Mouse (Mus musculus): ENCODE measurements around the gene Paqr8. TPM values are rescaled to one million over a fixed set of nuclear protein-coding genes. Genes with fewer than 3 reads are reported as not detected.
A peak's percentile ranks its signal among the peaks of the same experiment; 100 is the strongest.

Gene Paqr8
- polyA plus RNA-seq, 1 experiment from 2014 or later = 23.7 TPM

DNA sequence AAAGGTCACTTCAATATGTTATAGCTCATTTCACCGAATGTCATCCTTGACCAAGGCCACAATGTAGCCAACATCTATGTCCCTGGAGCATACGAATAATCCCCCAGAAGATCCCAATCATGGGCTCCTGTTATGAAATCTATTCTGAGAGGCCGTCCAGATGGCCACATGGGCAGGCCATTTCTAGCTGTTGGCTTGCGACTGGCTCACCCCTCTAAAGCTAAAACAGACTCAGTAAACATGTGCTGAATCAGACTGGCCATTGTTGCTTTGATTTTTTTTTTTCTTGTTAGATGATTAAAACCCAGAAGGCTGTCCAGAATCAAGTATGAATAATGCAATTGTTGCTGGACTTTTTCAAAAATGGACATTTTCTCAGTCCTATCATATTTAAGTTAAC lies 7.3 kb upstream of the Paqr8 start:
- H3K9me3 ChIP-seq = no peaks in the 10 kb centered on the region
- H3K27me3 ChIP-seq (replicated peaks) = no peaks in the 10 kb centered on the region

DNA sequence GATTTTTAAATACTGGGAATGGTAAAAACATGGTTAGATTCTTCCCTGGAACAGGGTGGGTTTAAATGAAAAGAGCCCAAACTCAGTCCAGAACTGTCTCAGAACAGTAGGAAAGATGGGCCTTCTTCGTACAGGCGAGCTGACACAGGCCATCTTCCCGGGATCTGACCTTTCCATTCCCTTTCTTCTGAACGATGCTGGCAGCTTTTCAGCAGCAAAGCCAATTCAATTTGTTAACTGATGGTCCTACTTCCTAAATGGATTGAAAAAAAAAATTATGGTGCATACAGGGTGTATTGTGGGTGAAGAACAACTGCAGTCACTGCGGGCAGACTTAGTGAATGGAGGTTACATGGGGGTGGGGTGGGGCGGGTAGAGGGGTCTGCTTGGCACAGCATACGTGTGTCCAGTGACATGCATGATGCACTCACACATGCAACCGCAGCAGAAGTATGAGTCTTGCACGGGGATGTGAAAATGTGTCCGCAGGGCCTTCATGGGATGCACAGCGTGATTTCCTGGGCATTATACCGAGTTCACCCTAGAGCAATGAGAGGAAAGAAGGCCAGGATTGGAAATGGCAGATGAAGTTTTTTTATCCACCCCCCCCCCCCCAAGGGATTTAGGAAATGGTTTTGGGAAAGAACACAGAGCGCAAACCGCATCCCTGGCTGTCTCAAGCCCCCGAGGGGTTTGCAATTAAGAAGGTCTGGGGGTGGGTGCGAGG lies 566 bp upstream of the Paqr8 start:
- H3K36me3 ChIP-seq (replicated peaks) = no peaks in the 10 kb centered on the region
- WGBS = 19% methylated on average over 16 of the region's 16 CpGs
- H3K27me3 ChIP-seq (replicated peaks) = no peaks in the 10 kb centered on the region; the same call in 1 of the 2 replicates
- peak; percentile 40 for ATAC-seq (replicated peaks)
- peak overlapping the region; percentile 85 for H3K27ac ChIP-seq
- no peaks in the 10 kb centered on the region for H3K9me3 ChIP-seq
- peak overlapping the region; percentile 79 for H3K4me2 ChIP-seq
- H3K9ac ChIP-seq = peak overlapping the region; percentile 74
- H3K4me1 ChIP-seq = peaks cover 13% of the 10 kb centered on the region
- H3K4me3 ChIP-seq = peak overlapping the region; percentile 84

More for the DNA sequence above, 7.3 kb upstream of the Paqr8 start:
- ATAC-seq (replicated peaks) = no peak
- no peak overlapping the region for H3K4me3 ChIP-seq
- H3K4me2 ChIP-seq = no peak overlapping the region
- 92% methylated on average over 4 of the region's 4 CpGs for WGBS
- H3K27ac ChIP-seq = no peak overlapping the region
- no peaks in the 10 kb centered on the region for H3K4me1 ChIP-seq
- no peak overlapping the region for H3K9ac ChIP-seq
- H3K36me3 ChIP-seq (replicated peaks) = no peaks in the 10 kb centered on the region

DNA sequence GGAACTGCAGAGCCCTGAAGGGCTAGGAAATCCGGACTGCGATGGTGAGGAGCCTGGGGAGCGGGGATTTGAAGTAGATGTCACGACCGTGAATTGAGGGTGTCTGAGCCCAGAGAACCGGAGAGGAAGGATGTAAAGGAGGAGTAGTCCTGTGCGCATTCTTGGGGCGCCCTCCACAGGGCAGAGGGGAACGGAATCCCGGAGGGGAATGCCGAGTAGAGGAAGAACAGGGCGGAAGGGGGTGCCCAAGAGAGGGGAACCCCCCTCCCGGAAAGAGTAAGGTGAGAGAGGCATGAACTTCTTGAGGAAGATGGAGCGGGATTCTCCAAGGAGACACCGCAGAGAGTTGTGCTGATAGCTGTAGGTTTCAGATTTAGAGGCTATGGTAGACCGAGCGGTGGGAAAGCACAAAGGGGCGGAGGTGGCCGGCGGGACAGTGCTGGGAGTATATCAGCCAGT lies 564 bp downstream of the Paqr8 start:
- ATAC-seq (replicated peaks) = peak; percentile 87
- Histone ChIP-seq H3K4me3 (peak overlapping the region; percentile 84), H3K36me3 (replicated peaks) (no peaks in the 10 kb centered on the region), H3K27ac (peak overlapping the region; percentile 85), H3K4me1 (peaks cover 13% of the 10 kb centered on the region), H3K9ac (peak overlapping the region; percentile 74), H3K9me3 (no peaks in the 10 kb centered on the region), H3K27me3 (replicated peaks) (no peaks in the 10 kb centered on the region; the same call in 1 of the 2 replicates), H3K4me2 (peak overlapping the region; percentile 79)
- WGBS = under 1% methylated on average over 20 of the region's 20 CpGs

DNA sequence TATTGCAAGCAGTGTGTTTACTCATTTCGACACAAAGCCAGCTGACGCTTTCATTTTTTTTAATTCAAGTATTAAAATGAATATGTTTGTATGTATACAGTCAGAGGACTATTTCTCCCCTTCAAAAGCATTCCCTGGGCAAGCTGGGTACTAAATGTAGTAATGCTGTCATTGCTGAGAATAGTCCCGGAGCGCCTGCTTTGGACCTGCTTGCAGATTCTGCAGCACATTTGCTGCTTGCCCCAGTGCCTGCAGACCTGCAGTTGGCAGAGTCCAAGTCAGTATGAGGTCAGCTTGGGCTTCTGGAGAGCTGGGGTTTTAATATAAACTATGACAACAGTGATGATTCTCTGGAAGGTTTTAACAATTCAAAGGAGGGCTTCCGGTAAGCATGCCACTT lies 2.7 kb downstream of the Paqr8 start:
- 84% methylated on average over 5 of the region's 5 CpGs for WGBS
- no peak overlapping the region for H3K27ac ChIP-seq
- H3K9ac ChIP-seq = no peak overlapping the region

DNA sequence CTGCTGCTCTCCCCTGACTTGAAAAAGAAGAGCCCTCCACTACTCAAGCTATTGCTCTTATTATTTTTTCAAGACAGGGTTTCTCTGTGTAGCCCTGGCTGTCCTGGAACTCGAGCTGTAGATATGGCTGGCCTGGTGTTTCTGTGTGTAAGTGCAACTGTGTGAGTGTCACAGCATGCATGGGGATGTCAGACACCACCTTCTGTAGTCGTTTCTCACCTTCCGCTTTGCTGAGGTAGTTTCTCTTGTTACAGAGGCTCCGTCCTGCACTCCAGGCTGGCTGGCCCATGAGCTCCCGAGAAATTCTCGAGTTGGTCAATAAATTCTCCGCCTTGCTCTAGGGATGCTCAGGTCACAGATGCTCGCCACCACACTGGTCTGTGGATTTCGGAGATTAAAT lies 8.0 kb downstream of the Paqr8 start:
- no peaks in the 10 kb centered on the region for H3K36me3 ChIP-seq (replicated peaks)
- WGBS = 80% methylated on average over 9 of the region's 9 CpGs
- no peak overlapping the region for H3K4me2 ChIP-seq
- H3K9me3 ChIP-seq = no peaks in the 10 kb centered on the region
- no peak for ATAC-seq (replicated peaks)
- H3K4me1 ChIP-seq = no peaks in the 10 kb centered on the region
- H3K4me3 ChIP-seq = no peak overlapping the region
- no peaks in the 10 kb centered on the region for H3K27me3 ChIP-seq (replicated peaks)
- no peak overlapping the region for H3K27ac ChIP-seq
- H3K9ac ChIP-seq = no peak overlapping the region

More for the DNA sequence above, 2.7 kb downstream of the Paqr8 start:
- no peaks in the 10 kb centered on the region for H3K36me3 ChIP-seq (replicated peaks)
- H3K27me3 ChIP-seq (replicated peaks) = no peaks in the 10 kb centered on the region; the same call in 1 of the 2 replicates
- ATAC-seq (replicated peaks) = no peak
- H3K4me3 ChIP-seq = no peak overlapping the region
- H3K9me3 ChIP-seq = no peaks in the 10 kb centered on the region
- H3K4me1 ChIP-seq = peaks cover 13% of the 10 kb centered on the region
- H3K4me2 ChIP-seq = peak overlapping the region; percentile 20

DNA sequence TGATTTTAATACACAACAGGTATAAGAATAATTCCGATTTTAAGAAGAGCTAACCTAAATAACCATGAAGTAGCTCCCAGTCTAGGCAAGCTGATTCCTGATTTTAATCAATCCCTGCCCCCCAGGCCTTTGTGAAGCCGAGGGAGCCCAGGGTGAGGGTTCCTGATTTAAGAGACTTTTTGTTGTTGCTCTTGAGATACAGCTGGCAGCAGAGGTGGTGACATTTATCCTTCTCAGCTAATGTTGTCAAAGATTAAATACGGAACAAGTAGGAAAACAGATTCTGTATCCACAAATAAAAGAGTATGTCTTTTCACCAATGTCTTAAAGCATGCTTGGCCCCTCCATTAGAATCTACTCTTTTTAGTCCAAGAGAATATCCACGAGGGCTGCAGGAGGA lies 9.9 kb downstream of the Paqr8 start:
- H3K27ac ChIP-seq = no peak overlapping the region
- 44% methylated on average over 4 of the region's 4 CpGs for WGBS
- H3K4me2 ChIP-seq = no peak overlapping the region

DNA sequence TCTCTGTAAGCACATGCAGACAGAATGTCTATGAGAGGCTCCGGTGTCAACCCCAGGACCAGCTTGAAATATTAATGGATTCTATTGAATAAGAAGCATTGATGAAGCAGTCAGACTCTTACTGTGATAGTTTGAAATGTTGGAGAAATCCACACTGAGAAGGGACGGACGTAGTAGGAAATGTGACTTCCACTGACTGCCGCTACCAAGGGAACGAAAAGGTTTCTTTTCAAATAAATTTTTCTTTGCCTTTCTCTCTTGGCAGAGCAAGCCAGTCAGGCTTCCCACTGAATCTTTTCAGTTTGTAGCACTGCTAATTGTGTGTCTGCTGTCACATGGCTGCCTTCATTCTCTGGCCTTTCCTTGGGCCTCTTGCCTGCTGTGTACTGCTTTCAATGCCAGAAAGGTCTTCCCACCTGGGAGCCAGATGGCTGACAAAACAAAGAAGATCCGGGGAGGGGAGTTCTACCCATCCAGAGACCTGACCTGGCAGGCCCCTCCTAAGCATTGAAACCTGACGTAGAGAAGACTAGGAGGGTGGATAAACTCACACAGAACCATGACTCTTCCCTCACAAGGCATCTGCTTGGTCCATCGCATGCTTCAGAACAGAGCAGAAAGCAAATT lies 15.2 kb downstream of the Paqr8 start:
- Histone ChIP-seq H3K4me2 (no peak overlapping the region), H3K36me3 (replicated peaks) (no peaks in the 10 kb centered on the region), H3K9ac (no peak overlapping the region), H3K9me3 (no peaks in the 10 kb centered on the region), H3K27me3 (replicated peaks) (no peaks in the 10 kb centered on the region), H3K27ac (peak overlapping the region; percentile 50), H3K4me1 (peaks cover 9% of the 10 kb centered on the region), H3K4me3 (no peak overlapping the region)
- ATAC-seq (replicated peaks) = peak; percentile 70
- 62% methylated on average over 8 of the region's 8 CpGs for WGBS

More for the DNA sequence above, 9.9 kb downstream of the Paqr8 start:
- no peak for ATAC-seq (replicated peaks)
- Histone ChIP-seq H3K4me1 (no peaks in the 10 kb centered on the region), H3K9me3 (no peaks in the 10 kb centered on the region), H3K4me3 (no peak overlapping the region), H3K36me3 (replicated peaks) (no peaks in the 10 kb centered on the region), H3K9ac (no peak overlapping the region), H3K27me3 (replicated peaks) (no peaks in the 10 kb centered on the region)

DNA sequence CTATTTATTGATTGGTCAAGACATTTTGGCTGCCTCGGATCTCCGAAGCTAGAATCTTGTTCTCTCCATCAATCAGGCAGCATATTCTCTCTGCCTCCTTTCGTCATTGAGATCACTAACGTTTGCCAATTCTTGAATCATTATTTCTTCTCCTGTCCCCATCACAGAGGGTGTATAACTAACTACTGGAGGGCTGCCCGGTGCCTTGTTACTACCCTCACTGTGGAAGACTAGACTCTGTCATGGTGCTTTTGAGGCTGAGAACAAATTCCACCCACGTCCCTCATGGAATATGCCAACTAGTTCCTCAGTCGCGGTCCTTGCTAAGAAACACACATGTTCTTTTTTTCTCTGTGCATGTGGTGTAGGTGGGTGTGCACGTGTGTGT lies 15.7 kb downstream of the Paqr8 start:
- peak; percentile 38 for ATAC-seq (replicated peaks)

DNA sequence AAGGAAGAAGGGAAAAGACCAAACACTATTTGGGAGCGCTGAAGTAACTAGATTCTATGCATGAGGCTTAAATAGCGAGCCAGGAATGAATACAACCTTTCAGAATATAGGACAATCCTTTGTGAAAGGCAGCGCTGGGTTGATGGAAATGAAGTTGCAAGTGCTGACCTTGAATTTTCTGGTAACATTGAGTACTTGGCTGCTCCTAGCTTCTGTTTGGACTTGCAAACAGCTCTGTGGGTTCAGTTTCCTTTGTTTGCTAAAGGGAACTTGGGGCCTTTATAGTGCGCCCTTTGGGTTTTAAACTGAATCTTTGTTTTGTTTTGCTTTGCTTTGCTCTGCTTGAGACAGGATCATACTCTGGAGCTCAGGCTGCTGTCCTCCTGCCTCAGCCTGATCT lies 18.1 kb downstream of the Paqr8 start:
- ATAC-seq (replicated peaks) = no peak
- no peaks in the 10 kb centered on the region for H3K36me3 ChIP-seq (replicated peaks)

More for the DNA sequence above, 15.7 kb downstream of the Paqr8 start:
- Histone ChIP-seq H3K4me2 (no peak overlapping the region), H3K9ac (no peak overlapping the region), H3K4me1 (peaks cover 9% of the 10 kb centered on the region), H3K9me3 (no peaks in the 10 kb centered on the region), H3K4me3 (no peak overlapping the region), H3K27me3 (replicated peaks) (no peaks in the 10 kb centered on the region), H3K36me3 (replicated peaks) (no peaks in the 10 kb centered on the region), H3K27ac (peak overlapping the region; percentile 50; the same call in 1 of the 2 replicates)
- WGBS = 86% methylated on average over 9 of the region's 9 CpGs

DNA sequence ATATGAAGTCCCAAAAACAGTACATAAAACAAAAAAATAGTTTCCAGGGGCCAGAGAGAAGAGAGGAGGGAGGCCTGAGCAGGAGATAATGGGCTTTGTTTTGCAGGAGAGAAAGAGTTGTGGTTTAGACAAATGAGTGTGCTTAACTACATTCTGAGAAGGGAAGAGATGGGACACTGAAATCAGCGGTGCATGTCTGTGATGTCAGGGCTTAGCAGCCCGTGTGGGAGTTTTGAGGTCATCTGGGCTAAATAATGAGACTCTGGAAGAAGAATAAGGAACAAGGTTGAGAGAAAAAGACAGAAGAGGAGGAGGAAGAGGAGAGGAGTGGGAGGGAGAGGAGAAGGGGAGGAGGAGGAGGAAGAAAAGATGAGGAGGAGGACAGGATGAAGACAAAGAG lies 21.7 kb downstream of the Paqr8 start:
- ATAC-seq (replicated peaks) = no peak
- Histone ChIP-seq H3K4me3 (no peak overlapping the region), H3K9me3 (no peaks in the 10 kb centered on the region), H3K9ac (no peak overlapping the region), H3K36me3 (replicated peaks) (no peaks in the 10 kb centered on the region), H3K4me1 (peaks cover 12% of the 10 kb centered on the region), H3K27ac (no peak overlapping the region), H3K4me2 (no peak overlapping the region; the same call in 1 of the 2 replicates), H3K27me3 (replicated peaks) (no peaks in the 10 kb centered on the region)
- WGBS = 7% methylated on average over 2 of the region's 2 CpGs

More for the DNA sequence above, 18.1 kb downstream of the Paqr8 start:
- H3K4me2 ChIP-seq = no peak overlapping the region
- H3K4me1 ChIP-seq = peaks cover 12% of the 10 kb centered on the region
- no peaks in the 10 kb centered on the region for H3K27me3 ChIP-seq (replicated peaks)
- no peaks in the 10 kb centered on the region for H3K9me3 ChIP-seq
- WGBS = 15% methylated on average over 4 of the region's 4 CpGs
- H3K27ac ChIP-seq = no peak overlapping the region
- no peak overlapping the region for H3K4me3 ChIP-seq
- no peak overlapping the region for H3K9ac ChIP-seq

DNA sequence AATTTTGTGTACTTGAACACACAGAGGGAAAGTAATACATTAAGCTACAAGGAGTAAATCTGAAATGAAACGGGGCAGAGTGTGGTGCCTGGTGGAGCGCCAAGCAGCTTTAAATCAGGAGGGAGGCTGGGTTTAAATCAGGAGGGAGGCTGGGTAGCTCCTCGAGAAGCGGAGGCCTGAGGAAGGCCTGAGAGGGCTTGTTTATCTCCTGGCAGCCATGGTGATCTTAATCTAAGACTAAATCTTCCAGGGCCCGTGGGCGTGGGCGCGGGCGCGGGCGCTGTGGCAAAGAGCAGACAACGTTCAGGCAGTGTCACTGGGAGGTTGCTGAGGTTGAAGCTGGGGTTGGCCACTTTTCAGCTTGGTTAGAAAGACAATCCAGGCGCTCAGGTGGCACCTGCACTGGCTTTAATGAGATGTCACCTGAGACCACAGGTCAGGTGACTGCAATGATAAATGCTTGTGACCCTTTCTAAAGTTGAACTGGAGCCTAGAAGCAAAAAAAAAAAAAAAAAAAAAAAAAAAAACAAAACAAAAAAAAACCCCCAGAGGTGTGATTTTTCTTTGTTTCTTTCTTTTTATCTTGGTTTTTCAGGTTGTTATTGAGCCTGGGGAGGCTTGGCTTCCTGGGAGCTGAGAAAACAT lies 22.2 kb downstream of the Paqr8 start:
- Histone ChIP-seq H3K4me1 (peaks cover 12% of the 10 kb centered on the region), H3K9me3 (no peaks in the 10 kb centered on the region), H3K4me3 (no peak overlapping the region), H3K9ac (no peak overlapping the region), H3K27ac (no peak overlapping the region), H3K27me3 (replicated peaks) (no peaks in the 10 kb centered on the region), H3K4me2 (no peak overlapping the region), H3K36me3 (replicated peaks) (no peaks in the 10 kb centered on the region)
- 43% methylated on average over 13 of the region's 13 CpGs for WGBS
- ATAC-seq (replicated peaks) = no peak

DNA sequence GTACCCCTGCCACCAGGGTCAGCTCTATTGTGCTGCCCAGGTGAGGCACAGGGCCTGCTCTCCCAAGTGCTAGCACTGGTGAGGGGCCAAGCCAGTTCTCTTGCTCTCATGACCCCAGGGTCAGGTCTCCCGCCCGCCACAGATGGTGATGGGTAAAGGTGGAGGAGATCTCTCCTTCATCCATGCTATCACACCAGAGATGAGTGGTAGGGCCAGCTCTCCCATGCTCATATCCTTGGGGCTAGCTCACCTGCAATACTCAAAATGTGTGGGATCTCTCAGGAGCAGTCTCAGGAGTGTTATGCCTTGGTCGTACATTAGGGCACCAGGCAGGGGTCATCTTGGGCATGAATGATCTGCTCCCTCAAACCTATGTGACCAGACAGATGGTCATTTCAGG lies 24.4 kb downstream of the Paqr8 start:
- H3K4me1 ChIP-seq = peaks cover 3% of the 10 kb centered on the region; the same call in 1 of the 2 replicates
- ATAC-seq (replicated peaks) = 0 out of 2 replicates have a peak, but pooled peaks have one; percentile 16
- no peak overlapping the region for H3K9ac ChIP-seq
- WGBS = 97% methylated on average over 3 of the region's 3 CpGs
- no peak overlapping the region for H3K27ac ChIP-seq
- H3K36me3 ChIP-seq (replicated peaks) = no peaks in the 10 kb centered on the region
- no peak overlapping the region for H3K4me2 ChIP-seq
- H3K9me3 ChIP-seq = no peaks in the 10 kb centered on the region
- H3K4me3 ChIP-seq = no peak overlapping the region
- no peaks in the 10 kb centered on the region for H3K27me3 ChIP-seq (replicated peaks)

Data from midbrain, embryonic 15.5 days (tissue).